Mouse (Mus musculus) heart, postnatal 4 days (tissue): ENCODE measurements around the gene Cab39l. TPM values are rescaled to one million over a fixed set of nuclear protein-coding genes. Genes with fewer than 3 reads are reported as not detected.

Source experiments
- DNase-seq: peaks from one replicate; pipeline ENCODE4 v3.0.0; 2021
- total RNA-seq, 2 experiments: library from RNA; stranded (reverse); gene quantifications; 2 replicates each; pipeline ENCODE4 v1.2.3; 2021

The Cab39l gene
- total RNA-seq, 2 experiments from 2014 or later: 19.3 to 22.5 TPM

DNA sequence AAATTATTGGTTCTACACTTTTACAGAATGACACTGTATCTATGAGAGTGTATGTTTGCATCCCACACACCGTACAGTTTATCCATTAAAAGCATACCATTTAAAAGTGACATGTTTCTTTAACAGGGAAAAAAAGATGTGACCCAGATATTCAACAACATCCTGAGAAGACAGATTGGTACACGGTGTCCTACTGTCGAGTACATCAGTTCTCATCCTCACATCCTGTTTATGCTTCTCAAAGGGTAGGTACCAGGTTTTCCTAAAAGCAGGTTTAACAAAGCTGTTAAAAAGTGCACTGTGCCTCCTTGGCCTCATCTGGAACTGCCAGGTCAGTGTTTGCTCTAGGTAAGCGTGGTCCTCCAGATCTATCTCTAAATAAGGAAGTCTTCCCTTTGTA is 65.4 kb downstream of the Cab39l start:
- DNase-seq: no peak

DNA sequence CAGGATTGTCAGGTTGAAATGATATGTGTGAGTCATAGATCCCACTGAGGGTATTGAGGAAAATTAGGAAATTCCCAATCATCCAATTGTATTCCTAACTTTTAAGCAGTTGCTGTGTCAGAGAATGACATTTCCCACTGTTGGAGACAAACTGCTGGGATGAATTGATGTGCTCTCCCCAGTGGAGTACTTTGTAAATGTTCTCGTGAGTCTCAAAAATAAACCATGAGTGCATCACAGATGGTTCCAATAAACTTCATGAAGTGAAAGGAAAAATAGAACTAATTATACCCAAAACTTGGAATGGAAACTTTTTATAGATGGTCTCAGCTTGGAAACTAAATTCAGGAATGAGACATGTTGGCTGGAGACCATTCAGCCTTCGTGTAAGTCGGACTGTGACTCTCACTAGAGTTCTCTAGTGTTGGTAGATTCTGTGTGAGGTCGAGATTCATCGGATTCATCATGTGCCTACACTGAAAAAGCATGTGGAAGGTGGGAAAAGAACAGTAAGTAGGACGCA is 73.2 kb downstream of the Cab39l start:
- DNase-seq: no peak

DNA sequence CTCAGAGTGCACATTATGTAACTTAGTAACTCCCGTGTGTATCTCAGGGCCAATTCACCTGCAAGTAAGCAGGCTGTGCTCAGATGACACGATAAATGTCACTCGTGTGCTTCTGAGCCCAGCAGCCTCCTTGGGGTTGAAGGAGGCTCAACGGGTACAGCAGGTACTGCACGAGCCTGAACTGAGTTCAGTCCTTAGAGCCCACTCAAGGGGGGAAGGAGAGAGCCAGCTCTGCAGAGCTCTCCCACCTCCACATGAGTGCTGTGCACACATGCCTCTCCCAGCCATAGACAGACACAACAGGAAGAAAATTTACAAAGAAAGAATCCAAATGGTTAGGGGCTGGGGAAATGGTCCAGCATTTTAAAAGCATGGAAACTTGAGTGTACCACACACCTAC is 85.1 kb downstream of the Cab39l start:
- no peak for DNase-seq

DNA sequence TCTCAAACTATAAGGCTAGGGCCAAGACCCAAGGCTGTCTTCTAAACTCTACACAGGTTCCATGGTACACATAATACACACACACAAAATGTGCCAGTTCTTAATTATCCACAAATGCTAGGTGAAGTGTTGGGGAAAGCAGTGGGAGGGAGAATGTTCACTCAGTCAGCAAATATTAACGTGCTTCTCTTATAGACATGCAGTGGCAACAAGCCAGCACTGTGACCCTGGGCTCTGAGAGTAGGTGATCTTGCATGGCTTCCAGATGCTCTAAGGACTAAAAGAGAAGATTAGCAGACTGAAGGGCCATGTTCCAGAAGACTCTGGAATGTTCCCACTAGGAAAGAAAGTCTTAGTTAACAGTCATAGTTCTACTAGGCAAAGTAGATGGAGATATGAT is 90.0 kb downstream of the Cab39l start:
- DNase-seq: no peak

DNA sequence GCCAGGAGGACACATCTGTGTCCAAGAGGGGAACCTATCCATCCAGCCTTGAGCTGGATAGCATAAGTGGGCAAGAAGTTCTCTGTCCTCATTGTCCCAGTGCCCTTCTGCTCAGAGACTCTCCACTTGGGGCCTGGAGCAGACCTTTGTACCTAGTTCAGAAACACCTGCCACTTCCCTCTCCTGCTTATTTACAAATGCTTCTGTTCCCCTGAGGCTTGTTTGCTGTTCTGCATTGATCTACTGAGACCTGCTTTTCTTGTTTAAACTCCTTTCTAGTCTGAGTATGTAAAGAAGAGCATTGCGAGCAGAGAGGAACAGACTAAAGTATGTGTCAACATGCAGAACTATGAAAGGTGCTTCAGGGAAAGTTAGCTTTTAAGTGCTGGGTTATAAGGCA is 92.2 kb downstream of the Cab39l start:
- no peak for DNase-seq

DNA sequence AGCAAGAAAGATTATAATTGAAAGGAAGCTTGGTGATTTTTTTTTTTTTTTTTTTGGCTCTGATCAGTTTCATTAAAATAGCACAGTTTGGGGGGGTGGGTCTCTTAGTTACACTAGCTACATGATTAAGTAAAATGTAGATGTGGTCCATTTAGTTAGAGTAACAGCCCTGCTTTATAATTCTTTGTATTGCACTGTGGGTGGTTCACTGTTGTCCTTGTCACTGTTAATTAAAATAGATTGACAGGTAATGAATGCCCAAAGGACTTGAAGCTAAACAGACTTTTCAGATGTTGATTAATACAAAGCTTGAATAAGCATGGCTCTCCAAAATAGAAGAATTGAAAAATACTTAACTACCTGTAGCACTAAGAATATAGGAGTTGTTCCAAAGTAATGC is 93.1 kb downstream of the Cab39l start:
- DNase-seq: no peak

DNA sequence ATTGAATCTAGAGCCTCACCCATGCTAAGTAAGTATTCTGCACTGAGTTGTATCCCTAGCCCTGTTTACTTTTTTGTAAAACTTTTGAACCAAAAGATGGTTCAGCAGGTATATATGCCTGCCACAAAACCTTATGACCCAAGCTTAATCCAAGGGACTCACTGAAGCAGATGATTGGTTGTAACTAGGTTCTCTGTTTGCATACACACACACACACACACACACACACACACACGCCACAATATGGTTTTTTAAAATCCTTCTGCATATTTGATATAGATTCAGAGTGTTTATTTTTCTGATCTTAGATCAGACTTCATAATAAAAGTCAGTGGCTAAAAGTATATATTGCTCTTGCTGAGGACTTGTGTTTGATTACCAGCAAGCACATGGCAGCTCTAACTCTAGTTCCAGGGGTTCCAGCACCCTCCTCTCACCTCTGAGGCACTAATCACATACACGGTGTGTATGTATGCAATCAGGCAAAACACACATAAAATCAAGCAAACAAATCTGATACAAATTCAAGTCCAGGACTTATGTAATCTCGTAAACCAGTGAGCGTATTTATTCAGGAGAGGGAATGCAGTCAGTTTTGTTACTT is 97.2 kb downstream of the Cab39l start:
- no peak for DNase-seq

DNA sequence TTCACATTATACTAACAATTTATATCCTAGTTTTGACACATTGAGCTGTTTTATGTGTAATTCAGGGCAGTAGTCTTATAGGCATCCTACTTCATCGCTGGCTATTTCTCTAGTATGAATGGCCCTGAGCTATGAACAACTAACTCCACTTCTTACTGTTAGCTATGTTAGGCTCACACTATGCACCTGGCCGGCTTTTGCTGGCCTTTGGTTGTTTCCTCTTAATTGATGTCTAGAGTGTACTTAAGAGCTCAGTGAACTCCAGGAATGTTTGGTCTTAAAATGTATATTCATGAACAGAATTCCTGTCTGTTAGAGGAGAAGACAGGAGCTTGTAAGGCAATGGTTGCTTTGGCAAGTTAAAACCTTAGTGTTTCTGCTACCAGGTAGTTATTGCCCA is 99.5 kb downstream of the Cab39l start:
- DNase-seq: no peak

DNA sequence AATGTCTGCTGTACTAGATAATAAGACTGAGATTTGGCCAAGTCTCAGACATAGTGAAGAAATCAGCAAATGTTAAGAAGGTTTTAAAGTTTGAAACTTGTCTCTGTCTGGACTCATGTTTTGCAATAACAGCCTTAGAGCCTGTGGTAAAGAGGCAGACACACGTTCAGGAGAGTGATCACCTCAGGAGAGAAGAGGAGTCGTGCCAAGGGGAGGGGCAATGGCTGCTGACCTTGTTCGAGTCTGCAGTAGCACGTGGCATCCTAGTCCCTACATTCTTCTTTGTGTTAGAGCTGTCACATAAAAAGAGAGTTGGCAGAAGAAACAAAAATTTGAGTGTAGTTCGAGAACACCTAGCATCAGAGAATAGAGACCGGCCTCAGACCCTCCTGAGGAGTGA is 100.0 kb downstream of the Cab39l start:
- DNase-seq: no peak

DNA sequence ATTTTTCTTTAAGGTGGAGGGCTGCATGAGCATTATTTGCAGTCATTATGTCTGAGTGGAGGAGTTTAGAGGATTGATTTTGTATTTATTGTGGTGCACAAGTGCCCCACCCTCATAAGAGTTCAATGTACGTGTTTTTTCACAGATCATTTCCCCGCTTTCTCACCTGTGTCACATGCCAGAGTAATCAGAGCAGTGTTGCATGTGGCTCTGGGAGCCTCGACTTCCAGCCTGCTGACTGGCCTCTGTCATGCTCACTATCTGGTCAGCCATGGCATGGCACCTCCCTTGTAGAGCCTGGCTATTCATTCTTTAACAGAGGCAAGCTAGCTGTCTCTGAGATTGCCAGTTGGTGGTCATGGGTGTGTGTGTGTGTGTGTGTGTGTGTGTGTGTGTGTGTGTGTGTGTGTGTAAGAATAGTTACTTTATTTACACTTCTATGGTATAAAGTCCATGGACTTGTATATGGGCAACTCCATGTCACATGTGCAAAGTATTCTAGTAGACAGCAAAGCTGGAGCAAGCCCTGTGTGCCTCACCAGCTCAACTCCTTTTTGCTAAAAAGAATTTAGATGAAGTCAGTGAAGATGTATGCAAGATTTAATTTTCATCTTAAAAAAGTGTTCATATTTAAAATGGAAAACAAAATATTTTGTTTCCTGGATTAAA is 102.5 kb downstream of the Cab39l start:
- DNase-seq: no peak

DNA sequence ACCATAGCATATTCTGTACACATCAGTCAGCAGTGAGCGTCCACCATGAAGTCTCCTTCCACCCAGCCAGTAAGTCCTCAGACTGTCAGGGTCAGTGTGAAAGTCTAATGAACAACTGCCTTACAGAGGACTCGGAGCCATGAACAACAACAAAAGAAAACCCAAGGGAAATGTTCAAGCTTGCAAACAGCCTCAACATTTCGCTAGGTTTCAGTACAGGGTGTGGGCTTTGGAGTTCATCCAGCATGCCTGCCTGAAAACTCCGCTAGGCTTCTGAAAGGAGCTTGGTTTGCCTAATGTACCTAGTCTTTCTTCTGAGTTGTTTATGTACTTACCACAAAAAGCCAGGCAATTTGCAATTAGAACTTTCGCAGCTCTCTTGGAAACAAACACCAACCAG is 103.2 kb downstream of the Cab39l start:
- no peak for DNase-seq

DNA sequence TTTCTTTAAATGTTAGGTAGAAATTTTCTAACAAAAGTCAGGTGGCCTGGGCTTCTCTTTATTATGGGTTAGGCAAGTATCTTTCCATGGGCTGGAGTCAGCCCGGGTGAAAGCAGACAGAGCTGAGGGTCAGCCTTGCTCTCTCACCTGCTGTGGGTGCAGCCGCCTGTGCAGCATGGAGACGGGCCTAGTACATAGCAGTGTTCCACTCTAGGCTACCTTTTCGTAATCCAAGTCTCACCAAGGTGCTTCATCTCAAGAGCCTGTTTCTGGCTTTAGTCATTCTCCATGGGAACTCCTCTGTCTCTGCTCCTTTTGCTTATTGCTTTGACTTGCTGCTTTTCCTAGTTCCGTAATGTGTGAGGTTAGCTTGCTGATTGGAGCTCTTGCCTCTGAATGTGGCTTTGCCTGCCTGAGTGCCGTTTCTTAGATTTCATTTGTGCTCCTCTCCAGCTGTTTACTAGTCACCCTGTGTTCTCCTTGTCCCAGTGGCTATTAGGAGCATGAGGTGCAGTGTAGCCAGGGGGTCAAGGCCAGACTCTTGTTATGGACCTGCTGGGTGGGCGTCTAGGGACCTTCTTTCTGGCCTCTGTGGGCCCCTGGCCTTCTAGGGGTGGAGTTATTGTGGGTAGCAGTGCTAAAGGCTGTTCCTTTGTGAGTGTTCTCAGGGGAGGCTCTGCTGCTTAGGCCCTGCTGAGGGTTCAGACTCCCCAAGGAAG is 105.5 kb downstream of the Cab39l start:
- no peak for DNase-seq

DNA sequence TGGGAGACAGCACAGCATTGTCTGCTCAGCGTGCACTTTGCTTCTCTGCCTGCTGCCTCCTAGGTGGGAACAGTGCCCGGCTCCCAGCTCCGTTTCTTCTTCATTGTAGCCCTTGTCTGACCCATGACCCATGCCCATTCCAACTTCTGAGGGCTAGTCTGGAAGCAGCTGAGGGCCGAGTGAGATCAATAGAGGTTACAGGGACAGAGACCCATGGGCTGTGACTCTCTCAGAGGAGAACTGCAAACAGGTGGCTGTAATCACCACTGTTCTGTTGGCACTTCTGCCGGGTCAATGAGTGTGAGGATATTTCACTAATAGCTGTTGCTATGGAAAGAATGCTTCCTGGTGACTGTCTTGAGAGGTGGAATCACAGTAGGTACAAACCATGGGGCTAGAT is 106.8 kb downstream of the Cab39l start:
- no peak for DNase-seq

DNA sequence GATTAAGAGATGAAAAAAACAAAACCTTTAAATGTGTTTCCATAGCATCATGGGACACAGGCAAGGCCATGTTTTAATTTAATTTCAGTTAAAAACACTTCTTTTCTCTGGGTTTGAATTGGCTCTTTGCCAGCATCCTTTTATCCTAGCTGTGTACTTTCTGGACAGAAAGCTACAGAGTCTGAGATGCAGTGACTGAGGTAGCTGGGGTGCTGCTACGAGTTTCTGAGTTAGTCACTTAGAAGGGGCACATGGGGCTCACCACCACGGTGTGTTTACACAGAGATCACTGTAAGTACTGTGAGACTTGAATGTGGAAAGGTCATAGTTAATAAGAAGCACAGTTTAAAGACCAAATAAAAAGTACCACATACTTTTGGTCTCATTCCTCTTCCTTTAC is 107.8 kb downstream of the Cab39l start:
- no peak for DNase-seq

DNA sequence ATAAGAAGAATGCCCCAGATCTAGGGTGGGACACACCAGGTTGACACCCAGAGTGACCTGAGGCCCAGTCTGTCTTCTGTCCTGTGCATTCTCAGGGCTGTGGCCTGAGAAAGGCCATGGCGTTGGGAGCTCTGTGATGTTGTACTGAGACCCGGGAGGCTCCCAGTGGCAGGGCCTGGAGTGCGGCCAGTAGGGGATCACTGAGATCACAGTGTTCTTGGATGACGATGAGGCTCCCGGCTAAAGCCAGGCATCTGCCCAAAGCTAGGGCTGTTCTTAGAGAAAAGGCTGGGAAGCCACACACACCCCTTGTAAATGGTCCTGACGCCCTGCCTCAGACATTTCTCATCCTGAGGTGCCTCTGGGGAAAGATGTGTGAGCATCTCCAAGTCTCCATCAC is 108.3 kb downstream of the Cab39l start:
- peak; percentile 38 for DNase-seq

DNA sequence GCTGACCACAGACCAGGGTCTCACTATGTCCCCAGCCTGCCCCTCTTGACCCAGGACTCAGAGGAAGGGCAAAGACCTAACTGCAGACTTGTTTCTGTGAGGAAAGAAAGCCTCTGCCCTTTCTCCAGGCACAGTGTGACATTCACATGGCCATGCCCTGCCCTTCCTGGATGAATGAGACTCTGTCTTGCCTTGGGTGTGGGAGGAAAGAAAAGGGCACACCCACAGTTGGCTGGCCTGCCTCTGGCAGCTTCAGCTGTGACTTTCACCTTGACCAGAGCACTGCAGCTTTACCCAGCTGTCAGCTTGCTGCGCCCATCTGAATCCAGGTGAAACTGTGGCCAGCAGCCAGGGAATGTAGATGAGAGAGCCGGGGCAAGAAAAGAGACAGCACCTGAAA is 110.1 kb downstream of the Cab39l start:
- no peak for DNase-seq

DNA sequence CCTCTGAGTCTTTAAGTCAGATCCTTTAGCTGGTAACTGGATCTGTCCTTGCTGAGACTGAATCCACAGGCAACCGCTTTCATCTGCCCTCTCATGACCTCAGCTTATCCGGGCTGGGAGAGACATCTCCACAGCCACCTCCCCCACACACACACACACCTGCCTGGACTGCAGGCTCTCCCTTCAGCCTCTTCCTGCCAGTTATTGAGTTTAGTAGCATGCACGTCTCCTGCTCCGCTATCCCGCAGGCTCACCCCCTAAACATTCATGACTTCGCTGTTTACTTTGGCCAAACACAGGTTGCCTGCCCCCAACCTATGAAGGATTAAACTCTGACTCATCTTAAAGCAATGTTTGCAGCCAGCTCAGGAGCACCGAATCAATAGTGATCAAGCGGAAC is 111.2 kb downstream of the Cab39l start:
- DNase-seq: no peak

DNA sequence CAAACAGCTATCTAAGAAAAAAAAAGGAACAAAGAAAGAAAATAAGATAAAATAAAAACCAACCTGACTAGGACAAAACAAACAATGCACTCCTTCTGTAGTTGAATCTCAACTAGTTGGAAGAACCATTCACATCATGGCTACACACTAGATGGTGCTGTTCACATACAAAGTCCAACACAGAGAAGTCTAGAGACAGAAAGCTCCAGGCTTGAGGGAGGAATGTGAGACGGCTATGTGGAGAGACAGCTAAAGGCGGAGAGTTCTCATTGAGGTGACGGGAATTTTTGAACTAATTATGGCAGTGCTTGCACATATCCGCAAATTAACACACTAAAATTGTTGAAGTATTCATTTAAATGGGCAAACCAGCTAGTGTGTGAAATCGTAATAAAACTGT is 113.3 kb downstream of the Cab39l start:
- no peak for DNase-seq

DNA sequence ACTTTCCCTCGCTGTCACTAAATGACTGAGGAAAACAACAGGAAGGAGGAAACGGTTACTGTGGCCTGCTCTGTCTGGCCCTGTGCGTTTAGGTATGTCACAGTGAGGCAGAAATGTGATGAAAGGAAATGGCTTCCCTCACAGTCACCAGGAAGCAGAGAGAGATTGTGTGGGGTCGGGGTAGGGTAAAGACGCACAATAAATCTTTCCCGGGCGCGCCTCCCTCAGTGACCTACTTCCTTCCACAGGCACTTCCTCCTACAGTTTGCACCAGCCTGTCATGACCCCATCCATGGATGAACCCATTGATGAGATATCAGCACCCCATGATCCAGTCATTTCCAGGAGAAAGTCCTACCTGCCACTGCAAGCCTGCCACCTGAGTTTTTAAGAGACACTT is 114.2 kb downstream of the Cab39l start:
- no peak for DNase-seq

DNA sequence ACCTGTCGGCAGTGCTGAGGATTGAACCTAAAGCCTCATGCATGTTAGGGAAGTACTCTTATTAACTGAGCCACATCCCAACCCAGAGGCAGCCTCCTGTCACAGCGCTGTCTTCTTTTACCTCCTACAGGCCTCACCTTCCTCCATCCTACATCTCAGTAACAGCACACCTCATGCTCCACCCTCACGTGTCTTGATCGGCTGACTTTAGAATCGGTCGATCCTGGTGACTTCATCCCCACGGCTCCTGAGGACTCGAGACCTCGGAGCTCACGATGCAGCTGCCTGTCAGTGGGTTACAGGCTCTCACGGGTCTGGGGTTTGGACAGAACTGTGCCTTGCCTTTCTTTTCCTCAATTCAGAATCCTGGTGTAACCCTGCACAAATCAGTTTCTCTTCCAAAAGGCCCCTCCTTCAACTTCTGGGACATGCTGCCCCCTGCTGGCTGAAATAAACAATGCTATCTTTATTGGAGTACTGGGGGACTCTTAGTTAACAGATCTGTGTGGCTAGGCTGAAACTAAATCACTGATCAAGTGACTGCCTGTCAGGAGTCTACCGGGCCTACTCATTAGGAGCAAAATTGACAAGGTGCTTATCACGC is 115.3 kb downstream of the Cab39l start:
- DNase-seq: peak; percentile 86

DNA sequence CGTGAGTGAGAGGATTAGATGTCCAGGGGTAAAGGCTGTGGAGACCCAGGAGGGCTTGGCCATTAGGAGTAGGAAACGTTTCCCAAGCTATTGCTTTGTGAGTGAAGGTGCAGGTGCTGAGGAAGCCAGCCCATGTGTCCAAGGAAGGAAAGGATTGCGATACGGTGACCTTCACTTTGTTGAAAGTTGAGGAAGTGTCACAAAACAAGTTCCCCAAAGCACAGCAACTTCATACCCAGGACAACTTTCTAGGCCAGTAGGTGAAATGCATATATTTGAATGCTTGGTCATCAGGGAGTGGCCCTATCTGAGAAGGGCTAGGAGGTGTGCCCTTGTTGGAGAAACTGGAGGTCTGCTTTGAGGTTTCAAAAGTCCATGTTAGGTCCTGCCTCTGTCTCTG is 116.3 kb downstream of the Cab39l start:
- no peak for DNase-seq

DNA sequence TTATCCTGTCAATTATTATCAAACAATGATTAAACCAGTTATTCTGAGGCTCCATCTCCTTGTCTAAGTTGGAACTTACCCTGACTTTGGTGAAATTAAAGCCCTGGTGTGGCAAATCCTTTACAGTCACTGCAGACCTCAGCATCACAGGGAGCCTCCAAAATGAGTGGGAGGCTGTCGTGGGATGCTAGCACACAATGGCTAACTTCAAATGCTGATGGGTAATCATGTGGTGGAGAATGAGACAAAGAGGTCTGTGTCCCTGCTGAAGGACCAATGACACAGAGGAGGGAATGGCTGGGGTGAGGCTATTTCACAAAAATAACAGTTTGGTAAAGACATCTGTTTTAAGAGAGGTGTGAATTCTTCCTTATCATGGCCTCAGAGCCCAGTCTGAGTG is 117.1 kb downstream of the Cab39l start:
- no peak for DNase-seq

DNA sequence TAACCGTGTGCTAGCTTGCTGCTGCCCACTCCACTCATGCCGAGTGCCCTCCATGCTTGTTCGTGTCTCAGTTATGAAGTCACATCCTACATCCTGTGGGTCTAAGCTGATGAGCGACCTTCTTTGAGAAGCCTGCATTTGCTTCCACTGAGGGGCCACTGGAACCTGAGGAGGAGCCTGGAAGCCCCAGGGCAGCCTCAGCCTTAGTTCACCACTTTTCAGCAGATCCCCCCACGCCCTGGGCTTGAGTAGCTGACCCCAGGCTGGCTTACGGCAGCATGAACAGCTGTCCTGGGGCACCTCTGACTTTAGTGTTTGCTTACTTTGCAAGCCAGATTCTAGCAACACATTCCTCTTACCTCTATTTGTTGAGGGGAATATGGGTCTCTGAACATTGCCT is 126.0 kb downstream of the Cab39l start:
- DNase-seq: no peak

DNA sequence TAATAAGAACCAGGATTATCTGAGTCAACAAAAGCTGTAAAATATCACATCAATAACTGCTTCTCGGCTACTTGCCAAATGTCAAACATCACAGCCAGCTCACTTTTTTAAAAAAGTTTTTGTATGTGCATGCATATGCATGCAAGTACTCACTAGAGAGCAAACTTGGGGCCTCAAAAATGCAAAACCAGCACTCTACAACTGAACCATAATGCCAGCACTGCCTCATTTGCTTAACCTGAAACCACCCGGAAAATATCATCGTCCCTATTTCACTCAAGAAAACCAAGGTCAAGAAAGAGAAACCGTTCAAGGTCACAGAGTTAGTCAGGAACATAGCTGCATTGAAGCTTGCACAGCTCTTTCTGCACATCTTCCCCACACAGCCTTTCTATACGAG is 135.6 kb downstream of the Cab39l start:
- DNase-seq: no peak
